Mouse (Mus musculus) ovary, postnatal 14 days (tissue): ENCODE measurements around the gene Prdm16.

ENCODE experiments used
- DNase-seq: peaks from one replicate; pipeline ENCODE4 v3.0.0; 2022; ENCODE audit warnings: low spot score

Gene Prdm16

DNA sequence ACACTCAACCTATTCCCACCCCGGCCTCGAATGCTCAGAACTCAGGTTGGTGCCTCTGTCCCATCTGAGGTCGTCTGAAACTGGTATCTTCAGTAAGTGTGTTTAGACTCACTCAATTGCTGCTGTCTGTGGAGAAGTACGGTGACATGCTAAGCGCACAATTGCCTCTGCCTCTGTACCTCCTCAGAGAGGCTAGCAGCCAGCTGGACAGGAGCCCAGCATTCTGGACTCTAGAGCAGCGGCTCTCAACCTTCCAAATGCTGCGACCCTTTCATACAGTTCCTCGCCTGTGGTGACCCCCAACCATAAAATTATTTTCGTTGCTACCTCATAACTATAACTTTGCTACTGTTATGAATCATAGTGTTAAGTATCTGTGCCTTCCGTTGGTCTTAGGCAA, 34.3 kb downstream of the Prdm16 start:
- no peak for DNase-seq

- no peak for DNase-seq
These were observed 35.7 kb downstream of the Prdm16 start for GRCm38 (mm10) chr4:154601006-154601405.

DNA sequence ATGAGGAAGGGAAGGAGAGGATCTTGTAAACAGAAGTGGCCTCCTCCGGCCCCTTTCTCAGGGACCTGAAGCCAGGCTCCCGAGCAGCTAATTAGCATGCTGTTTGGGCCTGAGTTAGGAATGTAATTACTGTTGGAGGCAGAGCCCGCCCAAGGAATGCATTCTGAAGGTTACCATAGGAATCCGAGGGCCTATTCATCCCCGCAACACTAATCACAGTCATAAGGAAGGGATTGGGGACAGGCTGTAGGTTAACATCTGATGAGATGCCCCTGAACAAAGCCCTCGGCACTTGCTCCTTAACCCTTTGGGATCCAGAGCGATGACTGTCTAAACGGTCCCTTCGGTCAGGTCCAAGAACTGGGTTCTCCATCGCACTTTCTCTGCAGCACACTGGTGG, 36.7 kb downstream of the Prdm16 start:
- no peak for DNase-seq

GRCm38 (mm10) chr4:154598357-154598756, 38.3 kb downstream of the Prdm16 start:
- no peak for DNase-seq

DNA sequence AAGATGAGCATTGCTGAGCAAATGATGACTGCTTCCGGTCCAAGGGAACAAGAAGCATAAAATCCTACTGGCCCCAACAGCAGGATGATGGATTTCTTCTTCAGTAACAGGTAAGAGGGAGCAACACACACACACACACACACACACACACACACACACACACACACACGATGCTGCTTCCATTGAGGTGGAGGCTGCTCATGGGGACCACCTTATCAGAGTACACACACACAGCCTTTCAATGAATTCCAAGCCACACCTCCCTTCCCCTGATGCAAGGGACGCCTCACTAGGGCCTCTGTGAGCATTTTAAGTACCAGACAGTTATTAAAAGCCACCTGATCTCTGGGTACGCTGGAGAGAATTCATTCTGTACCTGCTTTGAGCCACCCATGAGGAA, 39.9 kb downstream of the Prdm16 start:
- DNase-seq = no peak

- no peak for DNase-seq
These were observed 41.7 kb downstream of the Prdm16 start for GRCm38 (mm10) chr4:154594761-154595556.

DNA sequence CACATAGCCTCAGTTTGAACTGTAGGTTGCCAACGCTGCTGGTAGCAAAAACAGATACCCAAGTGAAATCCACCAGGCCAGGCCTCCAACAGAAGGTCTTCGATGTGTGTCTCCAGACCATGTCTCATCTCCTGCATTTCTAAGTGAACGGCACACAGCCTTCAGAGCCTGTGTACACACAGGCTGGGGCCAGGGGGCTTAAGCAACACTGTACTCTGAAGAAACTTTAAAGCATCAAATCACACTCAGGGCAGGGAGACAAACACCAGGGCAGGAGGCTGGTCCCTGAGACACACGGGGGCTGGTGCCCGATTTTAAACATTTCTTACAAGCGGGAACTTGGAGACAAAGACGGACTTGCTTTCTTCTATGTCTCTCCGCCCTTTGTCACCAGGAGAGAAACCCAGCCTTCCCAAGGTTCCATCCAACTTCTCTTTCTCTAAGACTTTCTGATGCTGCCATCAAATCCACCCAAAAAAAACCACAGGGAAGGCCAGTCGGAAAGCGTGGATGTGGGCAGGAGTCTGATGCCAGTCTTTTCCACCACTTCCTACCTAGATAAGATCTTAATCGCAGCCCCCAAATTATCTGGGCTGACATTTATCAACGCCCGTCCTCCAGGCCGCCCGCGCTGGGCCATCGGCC, 42.4 kb downstream of the Prdm16 start:
- no peak for DNase-seq

- DNase-seq = no peak
These were observed 44.1 kb downstream of the Prdm16 start for GRCm38 (mm10) chr4:154592562-154592961.

DNA sequence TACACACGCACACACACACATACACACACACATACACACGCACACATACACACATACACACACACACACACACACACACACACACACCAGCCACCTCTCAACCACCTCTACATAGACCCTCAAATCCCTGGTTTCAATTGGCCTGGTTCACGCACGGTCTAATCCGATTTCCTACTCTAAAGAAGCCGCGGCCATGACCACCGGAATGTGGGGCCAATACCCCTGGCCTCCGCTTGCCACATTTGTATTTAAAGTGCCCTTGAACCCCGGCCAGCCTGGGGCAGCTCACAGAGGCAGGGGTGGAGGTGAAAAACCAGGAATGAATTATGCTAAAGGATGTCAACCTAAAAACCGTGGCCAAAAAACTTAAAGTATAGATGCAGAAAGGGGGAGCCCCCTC, 45.8 kb downstream of the Prdm16 start:
- no peak for DNase-seq

GRCm38 (mm10) chr4:154586334-154586733, 50.3 kb downstream of the Prdm16 start:
- no peak for DNase-seq

- no peak for DNase-seq
These were observed 50.9 kb downstream of the Prdm16 start for GRCm38 (mm10) chr4:154585779-154586178.

DNA sequence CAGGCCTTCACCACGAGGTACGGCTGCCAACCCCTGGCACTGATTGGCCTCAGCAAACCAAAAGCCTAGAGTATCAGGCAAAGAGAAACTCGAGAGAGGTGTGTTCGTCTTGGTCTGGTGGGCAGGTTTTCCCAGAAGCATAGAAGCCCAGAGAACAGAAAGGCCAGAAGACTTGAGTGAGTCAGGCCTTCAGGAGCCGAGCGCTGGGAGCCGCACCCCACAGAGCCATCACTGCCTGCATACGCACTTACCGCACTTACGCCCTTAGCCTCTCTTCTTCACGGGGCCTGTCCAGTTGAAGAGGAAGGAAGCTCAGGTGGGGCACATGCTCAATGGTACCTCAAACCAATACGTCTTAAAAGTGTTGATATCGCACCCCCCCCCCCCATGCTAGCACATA, 53.0 kb downstream of the Prdm16 start:
- no peak for DNase-seq

- DNase-seq = no peak
These were observed 54.0 kb downstream of the Prdm16 start for GRCm38 (mm10) chr4:154582607-154583236.

DNA sequence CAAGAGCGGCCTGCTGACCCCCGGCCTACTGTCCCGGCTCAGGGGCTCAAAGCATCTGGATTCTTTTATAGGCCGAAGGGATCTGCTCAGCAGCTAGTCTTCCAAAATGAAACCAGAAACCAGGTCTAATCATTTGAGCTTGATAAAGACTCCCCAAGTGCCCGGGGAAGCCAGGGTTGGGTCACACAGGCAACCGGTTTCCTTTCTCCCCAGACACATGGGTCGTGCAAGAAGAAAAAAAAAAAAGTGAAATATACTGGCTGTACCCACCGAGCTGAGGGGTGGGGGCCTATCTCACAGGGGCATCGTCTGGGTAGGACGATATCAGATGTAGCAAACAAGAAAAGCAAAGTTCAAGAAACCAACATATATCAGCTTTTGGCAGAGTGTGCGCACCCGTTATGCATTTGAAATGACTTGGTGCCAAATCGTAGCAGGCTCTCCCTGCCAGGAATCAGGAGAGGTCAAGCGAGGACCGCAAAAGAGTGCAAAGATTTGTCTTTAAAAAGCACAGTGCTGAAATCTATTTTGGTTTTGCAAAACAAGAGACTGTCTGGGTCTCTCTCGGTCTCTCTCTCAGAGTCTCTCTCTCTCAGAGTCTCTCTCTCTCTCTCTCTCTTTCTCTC, 55.3 kb downstream of the Prdm16 start:
- no peak for DNase-seq

- no peak for DNase-seq
These were observed 62.3 kb downstream of the Prdm16 start for GRCm38 (mm10) chr4:154574208-154574875.

DNA sequence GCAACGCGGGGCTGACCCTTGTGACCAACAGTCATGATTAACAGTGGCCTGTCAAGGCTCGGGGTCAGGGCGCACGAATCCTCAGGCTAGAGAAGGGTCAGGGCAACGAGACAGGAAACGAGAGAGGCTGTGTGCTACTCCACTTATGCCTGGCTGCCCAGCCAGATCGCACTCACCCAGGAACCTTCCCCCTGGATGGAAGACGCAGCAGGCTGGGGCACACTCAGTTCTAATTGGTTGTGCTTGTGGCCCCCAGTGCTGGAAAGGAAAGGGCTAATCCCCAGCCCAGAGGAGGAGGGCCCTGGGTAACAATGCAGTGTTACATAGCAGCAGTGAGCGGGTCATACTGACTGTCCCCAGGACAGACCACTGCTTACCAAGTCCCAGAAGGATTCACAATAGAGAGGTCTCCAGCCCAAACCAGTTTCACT, 66.2 kb downstream of the Prdm16 start:
- no peak for DNase-seq

DNA sequence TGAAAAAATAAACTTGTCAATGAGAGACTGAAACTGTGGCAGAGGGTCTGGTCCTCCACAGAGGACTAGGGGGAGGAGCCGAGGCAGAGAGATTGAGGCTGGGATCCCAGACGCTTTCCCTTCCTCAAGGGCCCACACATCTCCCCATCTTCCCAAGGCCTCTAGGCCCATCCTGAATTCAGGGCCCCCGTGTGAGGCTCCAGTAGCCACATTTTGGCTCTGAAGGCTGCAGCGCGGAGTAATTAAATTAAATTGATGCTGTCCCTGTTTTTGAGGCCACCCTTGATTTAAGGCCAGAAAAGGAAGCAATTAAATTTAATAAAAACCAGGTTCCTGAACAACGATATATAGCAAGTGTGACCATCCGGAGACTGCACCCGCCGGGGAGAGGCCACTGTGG, 66.8 kb downstream of the Prdm16 start:
- DNase-seq = no peak

DNA sequence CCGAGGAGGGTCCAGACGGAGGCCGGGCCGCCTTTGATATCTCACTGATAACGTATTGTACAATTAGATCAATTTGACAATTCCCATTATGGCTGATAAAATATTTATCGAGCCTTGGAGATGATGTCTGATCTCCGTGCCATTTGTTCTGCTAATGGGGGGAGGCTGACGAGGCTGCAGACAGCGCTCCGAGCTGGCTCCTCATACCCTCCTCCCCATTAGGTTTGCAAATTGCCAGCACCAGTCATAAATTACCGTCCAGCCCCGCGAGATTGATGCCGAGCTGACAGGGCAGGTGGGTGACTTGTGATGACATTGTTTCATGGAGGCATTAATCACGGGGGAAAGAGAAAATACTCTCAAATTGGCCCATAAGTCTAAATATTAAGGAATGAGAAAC, 67.9 kb downstream of the Prdm16 start:
- no peak for DNase-seq

- DNase-seq = no peak
These were observed 68.7 kb downstream of the Prdm16 start for GRCm38 (mm10) chr4:154567942-154568341.

- DNase-seq = no peak
These were observed 73.5 kb downstream of the Prdm16 start for GRCm38 (mm10) chr4:154563201-154563600.

- no peak for DNase-seq
These were observed 78.6 kb downstream of the Prdm16 start for GRCm38 (mm10) chr4:154558041-154558440.

GRCm38 (mm10) chr4:154557168-154557567, 79.5 kb downstream of the Prdm16 start:
- no peak for DNase-seq
